Mouse (Mus musculus) heart, embryonic 12.5 days (tissue): ENCODE measurements around the gene Bcl2l15. TPM values are rescaled to one million over a fixed set of nuclear protein-coding genes. Genes with fewer than 3 reads are reported as not detected.
"Not testable (repeated sequence)": the region's sequence is repeated elsewhere in the genome, so short reads cannot be mapped to it uniquely, and the experiment has no call there.

Experiments used
- ATAC-seq: fragments of 200-750 bp; cut with Nextera tagmentation; 2 replicates; pipeline ENCODE4 v1.8.0; 2017; ENCODE audit warnings: moderate TSS enrichment, moderate library complexity; ENCODE audit not compliant: insufficient number of reproducible peaks, low FRiP score
- H3K27ac ChIP-seq: fragments of 300-500 bp; sonication (generic); 2 replicates; pipeline ENCODE4 v1.5.1; 2016; ENCODE audit warnings: mild to moderate bottlenecking, moderate library complexity; ENCODE audit not compliant: poor library complexity, severe bottlenecking
- H3K27me3 ChIP-seq: fragments of 300-500 bp; sonication (generic); replicated peaks from 2 replicates; pipeline ENCODE4 v1.6.1; 2016; ENCODE audit warnings: mild to moderate bottlenecking, moderate library complexity
- H3K36me3 ChIP-seq: fragments of 300-500 bp; sonication (generic); 2 replicates; pipeline ENCODE4 v1.6.1; 2016; ENCODE audit warnings: mild to moderate bottlenecking, moderate library complexity
- H3K4me1 ChIP-seq: fragments of 300-500 bp; sonication (generic); replicated peaks from 2 replicates; pipeline ENCODE4 v1.6.1; 2016; ENCODE audit warnings: mild to moderate bottlenecking
- H3K4me2 ChIP-seq: fragments of 300-500 bp; sonication (generic); 2 replicates; pipeline ENCODE4 v1.6.1; 2016; ENCODE audit warnings: mild to moderate bottlenecking, moderate library complexity
- H3K4me3 ChIP-seq: fragments of 300-500 bp; sonication (generic); 2 replicates; pipeline ENCODE4 v1.5.1; 2016; ENCODE audit warnings: mild to moderate bottlenecking
- H3K9ac ChIP-seq: fragments of 300-500 bp; sonication (generic); 2 replicates; pipeline ENCODE4 v1.6.1; 2016; ENCODE audit warnings: mild to moderate bottlenecking, moderate library complexity
- H3K9me3 ChIP-seq: fragments of 300-500 bp; sonication (generic); replicated peaks from 2 replicates; pipeline ENCODE4 v1.6.1; 2016; ENCODE audit warnings: mild to moderate bottlenecking, moderate library complexity
- WGBS: fragments of 180-500 bp; shearing (Covaris S2); methylation state at CpG from one replicate; pipeline ENCODE4 v1.1.7; 2016; 5-methylcytosine and 5-hydroxymethylcytosine counted together
- polyA plus RNA-seq: library from polyadenylated mRNA; unstranded; fragments of >200 nt; fragmentation: Nextera tagmentation; extraction: Ambion mirVana; gene quantifications from 2 replicates; pipeline ENCODE4 v1.2.1, GENCODE M21; 2016

Bcl2l15 gene
- polyA plus RNA-seq, 1 experiment from 2014 or later: 0.32 TPM

DNA sequence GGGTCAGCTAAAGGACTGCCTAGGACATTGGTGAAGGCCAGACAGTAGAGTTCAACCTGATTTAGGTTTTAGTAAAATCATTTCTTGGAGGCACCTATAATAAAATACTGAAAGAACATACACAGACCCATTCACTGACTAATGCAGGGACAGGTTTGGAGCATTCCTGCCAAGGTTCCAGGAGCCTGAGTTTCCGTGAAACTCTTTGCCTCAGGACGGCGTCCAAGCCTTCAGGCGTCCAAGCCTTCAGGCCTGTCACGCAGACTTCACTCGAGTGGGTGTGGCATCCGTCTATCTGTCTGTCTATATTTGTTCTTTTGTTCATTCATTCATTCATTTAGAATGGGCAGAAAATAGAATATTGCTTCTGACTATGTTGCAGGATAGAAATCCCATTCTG is 1.3 kb upstream of the Bcl2l15 start:
- no peak overlapping the region for H3K9ac ChIP-seq
- WGBS: 60% methylated on average over 7 of the region's 7 CpGs
- no peak for ATAC-seq
- no peak overlapping the region for H3K4me2 ChIP-seq
- no peaks in the 10 kb centered on the region for H3K27me3 ChIP-seq
- peaks cover 10% of the 10 kb centered on the region; the same call in 1 of the 2 replicates for H3K4me1 ChIP-seq
- H3K36me3 ChIP-seq: no peaks in the 10 kb centered on the region
- peak overlapping the region; percentile 36; the same call in 1 of the 2 replicates for H3K27ac ChIP-seq
- H3K4me3 ChIP-seq: no peak overlapping the region
- H3K9me3 ChIP-seq: no peaks in the 10 kb centered on the region

DNA sequence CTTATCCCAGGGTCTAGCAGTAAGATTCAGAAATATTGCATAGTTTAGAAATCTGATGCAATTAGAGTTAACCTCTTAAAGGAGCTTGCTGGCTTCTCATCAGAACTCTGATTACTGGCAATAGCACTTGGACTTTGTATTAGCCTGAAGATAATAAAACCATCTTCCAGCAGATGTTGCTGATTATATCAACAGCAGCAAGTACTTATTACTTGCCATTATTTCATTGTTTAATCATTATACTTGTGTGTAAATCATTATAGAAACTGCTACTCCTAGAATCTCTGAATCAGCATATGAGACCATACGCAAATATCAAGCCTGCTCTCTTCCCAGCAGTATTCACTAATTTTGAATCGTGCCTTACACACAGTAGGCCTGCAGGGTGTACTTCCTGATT is 1.6 kb downstream of the Bcl2l15 start:
- H3K27me3 ChIP-seq: no peaks in the 10 kb centered on the region
- no peak overlapping the region for H3K4me3 ChIP-seq
- H3K9me3 ChIP-seq: no peaks in the 10 kb centered on the region
- ATAC-seq: no peak
- H3K4me1 ChIP-seq: peaks cover 10% of the 10 kb centered on the region; the same call in 1 of the 2 replicates
- no peak overlapping the region for H3K4me2 ChIP-seq
- H3K27ac ChIP-seq: no peak overlapping the region
- 90% methylated on average over 2 of the region's 2 CpGs for WGBS
- H3K36me3 ChIP-seq: no peaks in the 10 kb centered on the region
- H3K9ac ChIP-seq: no peak overlapping the region

DNA sequence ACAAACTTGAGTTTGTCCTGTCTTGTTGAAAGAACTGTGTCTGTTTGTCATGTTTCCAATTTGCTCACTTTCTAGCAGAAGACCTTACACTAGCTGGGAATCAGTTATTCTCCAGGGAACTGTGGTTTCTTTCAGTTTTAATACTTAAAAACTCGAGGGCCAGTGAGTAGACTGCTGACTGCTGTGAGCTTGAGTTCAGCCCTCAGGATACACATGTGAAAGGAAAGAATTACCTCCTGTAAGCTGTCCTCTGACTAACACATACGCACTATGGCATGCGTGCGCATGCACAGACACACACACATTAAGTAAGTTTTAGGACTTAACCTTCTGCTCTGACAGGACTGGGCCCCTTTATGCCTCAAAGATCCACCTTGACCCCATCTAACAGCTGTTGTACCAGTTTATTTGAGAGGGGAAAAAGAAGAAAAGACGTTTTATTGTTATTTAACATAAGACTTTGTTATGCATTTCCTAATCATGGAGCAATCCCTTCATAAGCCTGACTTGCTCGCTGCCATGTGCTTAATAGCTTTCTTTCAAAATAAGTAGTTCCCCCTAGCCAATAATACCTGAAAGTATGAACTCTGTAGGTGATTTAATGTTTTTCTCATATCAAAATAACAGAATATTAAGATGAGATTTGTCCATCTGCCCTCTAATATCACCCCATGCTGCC is 3.0 kb downstream of the Bcl2l15 start:
- H3K4me2 ChIP-seq: no peak overlapping the region
- no peaks in the 10 kb centered on the region for H3K36me3 ChIP-seq
- H3K4me1 ChIP-seq: peaks cover 8% of the 10 kb centered on the region; the same call in 1 of the 2 replicates
- no peaks in the 10 kb centered on the region for H3K9me3 ChIP-seq
- H3K27me3 ChIP-seq: no peaks in the 10 kb centered on the region
- H3K4me3 ChIP-seq: no peak overlapping the region
- no peak overlapping the region for H3K27ac ChIP-seq
- no peak overlapping the region for H3K9ac ChIP-seq
- no peak for ATAC-seq
- 79% methylated on average over 6 of the region's 6 CpGs for WGBS

DNA sequence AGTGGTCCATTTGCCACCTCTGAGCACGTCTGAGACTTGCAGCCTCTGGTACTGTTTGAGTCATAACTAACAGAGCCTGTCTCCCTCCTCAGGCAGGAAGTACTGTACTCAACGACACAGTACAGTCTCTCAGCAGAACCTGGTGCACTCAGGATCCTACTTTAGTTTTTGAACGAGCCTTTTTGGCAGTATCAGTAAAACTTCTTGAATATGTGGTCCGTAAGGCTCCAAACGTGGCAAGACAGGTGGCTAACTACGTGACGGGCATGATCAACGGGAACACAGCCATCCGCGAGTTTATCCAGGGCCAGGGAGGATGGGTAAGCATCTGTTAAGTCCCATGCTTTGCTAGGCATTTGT is 3.5 kb downstream of the Bcl2l15 start:
- 70% methylated on average over 10 of the region's 10 CpGs for WGBS
- no peak for ATAC-seq
- H3K27me3 ChIP-seq: no peaks in the 10 kb centered on the region
- H3K4me2 ChIP-seq: no peak overlapping the region
- H3K4me3 ChIP-seq: no peak overlapping the region
- 0 out of 2 replicates have a peak, but pooled peaks cover 2% of the 10 kb centered on the region for H3K9me3 ChIP-seq
- peaks cover 8% of the 10 kb centered on the region; the same call in 1 of the 2 replicates for H3K4me1 ChIP-seq
- H3K27ac ChIP-seq: no peak overlapping the region
- no peak overlapping the region for H3K9ac ChIP-seq
- no peaks in the 10 kb centered on the region for H3K36me3 ChIP-seq

DNA sequence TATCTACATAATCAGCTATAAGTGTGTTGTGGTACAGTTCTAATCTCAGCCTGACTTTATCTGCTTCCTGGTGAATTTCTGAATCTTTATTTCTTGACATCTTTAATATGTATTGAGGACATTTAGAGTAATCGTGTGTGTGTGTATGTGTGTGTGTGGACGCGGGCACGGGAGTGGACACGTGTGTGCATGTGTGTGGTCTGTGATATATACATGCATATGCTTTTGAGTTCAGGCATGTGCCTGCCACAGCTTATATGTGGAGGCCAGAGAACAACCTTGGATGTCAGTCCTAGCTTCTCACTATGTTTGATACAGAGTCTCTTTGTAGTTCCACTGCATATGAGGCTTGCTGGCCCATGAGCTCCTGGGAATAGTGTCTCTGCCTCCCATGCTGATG is 4.1 kb downstream of the Bcl2l15 start:
- Histone ChIP-seq H3K4me3 (no peak overlapping the region), H3K4me2 (no peak overlapping the region), H3K27ac (no peak overlapping the region)

DNA sequence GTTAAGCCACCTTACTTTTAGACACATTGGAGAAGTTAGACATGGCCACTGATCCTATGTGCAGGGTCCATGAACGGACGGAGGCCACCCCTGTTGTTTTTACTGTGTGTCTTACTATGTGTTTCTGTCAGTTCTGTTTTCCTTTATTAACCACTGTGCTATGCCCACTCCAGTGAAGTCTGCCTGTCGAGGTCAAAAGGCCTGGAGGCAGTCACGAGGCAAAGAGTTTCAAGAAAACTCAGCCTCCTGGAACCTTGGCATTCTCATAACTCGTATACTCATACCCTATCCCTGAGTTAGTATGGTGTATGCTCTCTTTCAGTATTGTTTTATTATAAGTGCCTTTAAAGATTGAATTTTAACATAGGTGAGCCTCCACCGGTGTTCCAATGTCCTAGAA is 7.3 kb downstream of the Bcl2l15 start:
- H3K4me1 ChIP-seq: no peaks in the 10 kb centered on the region
- H3K9ac ChIP-seq: no peak overlapping the region
- H3K4me3 ChIP-seq: no peak overlapping the region
- no peak for ATAC-seq
- H3K27ac ChIP-seq: no peak overlapping the region
- WGBS: 88% methylated on average over 6 of the region's 6 CpGs
- H3K9me3 ChIP-seq: peaks cover 10% of the 10 kb centered on the region; the same call in 1 of the 2 replicates
- no peaks in the 10 kb centered on the region for H3K36me3 ChIP-seq
- H3K4me2 ChIP-seq: no peak overlapping the region
- no peaks in the 10 kb centered on the region for H3K27me3 ChIP-seq

More for the DNA sequence above, 4.1 kb downstream of the Bcl2l15 start:
- Histone ChIP-seq H3K27me3 (no peaks in the 10 kb centered on the region), H3K9ac (no peak overlapping the region), H3K36me3 (no peaks in the 10 kb centered on the region), H3K9me3 (0 out of 2 replicates have a peak, but pooled peaks cover 2% of the 10 kb centered on the region), H3K4me1 (peaks cover 6% of the 10 kb centered on the region; the same call in 1 of the 2 replicates)
- no peak for ATAC-seq
- WGBS: 85% methylated on average over 5 of the region's 5 CpGs

DNA sequence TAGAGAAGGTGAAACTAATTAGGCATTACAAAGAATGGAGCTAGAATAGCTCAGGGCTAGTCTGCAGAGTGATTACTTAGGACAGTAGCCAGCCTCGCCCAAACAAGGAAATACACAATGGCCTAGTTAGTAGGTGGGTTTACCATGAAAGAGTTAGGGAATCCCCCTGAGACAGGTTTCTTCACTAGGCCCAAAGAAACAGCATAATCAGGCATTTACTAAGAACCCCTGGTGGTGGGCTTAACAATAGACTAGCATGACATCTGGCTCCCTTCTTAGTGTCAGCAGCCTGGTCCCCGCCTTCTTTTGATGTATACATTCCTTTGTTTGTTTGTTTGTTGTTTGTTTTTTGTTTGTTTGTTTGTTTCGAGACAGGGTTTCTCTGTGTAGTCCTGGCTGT is 7.8 kb downstream of the Bcl2l15 start:
- H3K4me2 ChIP-seq, H3K9me3 ChIP-seq, H3K4me3 ChIP-seq, ATAC-seq, H3K36me3 ChIP-seq, H3K27me3 ChIP-seq, H3K9ac ChIP-seq, H3K27ac ChIP-seq, H3K4me1 ChIP-seq: not testable (repeated sequence)
- WGBS: 76% methylated on average over 3 of the region's 3 CpGs

DNA sequence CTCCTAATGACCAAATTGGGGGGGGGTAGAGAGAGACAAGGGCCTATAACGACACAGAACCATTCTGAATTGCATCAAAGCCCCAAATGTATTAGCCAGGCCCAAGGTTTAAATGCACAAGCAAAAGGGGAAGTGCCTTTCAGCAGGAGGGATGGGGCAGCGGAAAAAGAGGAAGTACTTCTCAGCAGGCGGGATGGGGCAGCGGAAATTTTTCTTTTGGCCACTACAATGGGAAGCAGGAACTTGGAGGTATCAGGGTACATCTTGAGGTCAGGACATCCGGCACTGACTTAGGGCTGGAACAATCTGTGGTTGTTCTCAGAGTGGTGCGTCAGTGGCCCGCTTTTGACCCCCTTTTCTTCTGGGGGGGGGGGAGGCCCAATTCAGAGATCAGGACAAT is 8.5 kb downstream of the Bcl2l15 start:
- H3K9ac ChIP-seq, H3K36me3 ChIP-seq, H3K4me1 ChIP-seq, H3K4me2 ChIP-seq, ATAC-seq, H3K27ac ChIP-seq, H3K9me3 ChIP-seq, H3K27me3 ChIP-seq, H3K4me3 ChIP-seq: not testable (repeated sequence)
- 83% methylated on average over 7 of the region's 7 CpGs for WGBS

DNA sequence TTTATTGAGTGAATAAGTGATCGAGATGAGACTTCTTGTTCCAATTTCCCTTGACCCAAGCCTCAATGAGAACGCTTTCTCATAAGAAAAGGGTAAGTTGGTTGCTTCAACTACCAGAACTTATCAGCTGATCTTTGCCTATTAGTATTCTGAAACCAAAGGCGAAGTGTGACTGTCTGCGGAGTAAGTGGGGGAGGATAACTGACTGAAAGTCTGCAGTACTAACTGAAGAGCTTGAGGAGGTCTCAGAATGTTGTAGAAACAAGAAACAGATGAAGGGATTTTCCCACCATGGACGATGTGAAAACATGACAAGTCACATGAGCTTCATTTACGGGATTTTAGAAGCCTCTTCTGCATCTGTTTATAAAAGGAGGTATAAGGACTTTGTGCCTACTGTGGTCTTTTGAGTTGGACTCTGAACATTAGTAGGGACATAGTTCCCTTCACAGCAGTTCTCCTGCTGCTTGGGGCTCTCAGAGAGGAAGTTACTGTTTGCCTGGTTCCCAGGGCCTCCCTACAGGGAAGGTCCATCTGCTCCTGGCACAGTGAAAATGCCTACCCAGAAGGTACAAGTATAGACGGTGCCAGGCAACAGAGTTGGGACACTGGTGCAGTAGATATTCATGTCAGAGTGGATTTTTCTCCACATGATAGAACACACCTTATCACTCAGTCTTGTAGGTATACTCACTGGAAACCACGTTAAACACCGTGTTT is 18.4 kb downstream of the Bcl2l15 start:
- no peaks in the 10 kb centered on the region for H3K4me1 ChIP-seq
- no peaks in the 10 kb centered on the region for H3K36me3 ChIP-seq
- 62% methylated on average over 9 of the region's 9 CpGs for WGBS
- ATAC-seq: no peak
- no peak overlapping the region for H3K9ac ChIP-seq
- H3K4me2 ChIP-seq: no peak overlapping the region
- H3K4me3 ChIP-seq: no peak overlapping the region
- no peak overlapping the region for H3K27ac ChIP-seq
- no peaks in the 10 kb centered on the region for H3K9me3 ChIP-seq
- H3K27me3 ChIP-seq: no peaks in the 10 kb centered on the region

DNA sequence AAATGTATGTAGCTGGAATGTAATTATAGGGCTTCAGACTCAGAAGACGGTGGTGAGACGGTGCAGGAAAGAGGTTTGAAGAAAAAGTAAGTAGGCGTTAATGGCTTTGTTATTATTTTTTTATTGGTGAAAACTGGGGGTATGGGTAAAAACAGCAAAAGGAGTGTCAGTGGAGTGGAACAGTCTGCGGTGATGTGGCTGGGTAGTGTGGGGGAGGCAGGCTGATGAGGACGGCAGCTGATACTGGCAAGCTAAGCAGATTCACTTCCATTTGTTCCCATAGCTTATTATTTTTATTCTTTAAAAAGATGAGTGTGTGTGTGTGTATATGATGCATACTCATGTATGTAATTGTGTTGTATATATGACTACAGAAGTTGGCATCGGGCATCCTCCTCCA is 19.1 kb downstream of the Bcl2l15 start:
- ATAC-seq: no peak
- H3K9ac ChIP-seq: no peak overlapping the region
- H3K27ac ChIP-seq: no peak overlapping the region
- H3K4me2 ChIP-seq: no peak overlapping the region
- H3K27me3 ChIP-seq: no peaks in the 10 kb centered on the region
- H3K36me3 ChIP-seq: no peaks in the 10 kb centered on the region
- H3K4me1 ChIP-seq: no peaks in the 10 kb centered on the region
- 87% methylated on average over 6 of the region's 6 CpGs for WGBS
- no peaks in the 10 kb centered on the region for H3K9me3 ChIP-seq
- no peak overlapping the region for H3K4me3 ChIP-seq

DNA sequence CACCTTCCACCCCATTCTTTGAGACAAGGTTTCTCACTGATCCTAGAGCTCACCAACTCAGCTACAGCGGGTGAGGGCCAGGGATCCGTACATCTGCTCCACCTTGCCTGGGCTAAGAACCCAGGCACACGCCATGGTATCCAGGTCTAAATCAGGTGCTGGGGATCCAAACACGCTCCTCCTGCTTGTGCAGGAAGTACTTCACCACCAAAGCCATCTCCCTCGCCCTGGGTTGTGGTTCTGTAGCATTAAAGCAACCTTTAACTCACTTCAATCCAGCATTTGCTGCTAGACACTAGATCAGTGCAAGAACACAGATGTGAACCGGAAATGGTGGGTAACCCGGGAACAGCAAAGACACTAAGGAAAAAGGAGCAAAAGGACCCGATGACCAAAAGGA is 19.5 kb downstream of the Bcl2l15 start:
- Histone ChIP-seq H3K27ac (no peak overlapping the region), H3K36me3 (no peaks in the 10 kb centered on the region), H3K9ac (no peak overlapping the region), H3K9me3 (no peaks in the 10 kb centered on the region), H3K4me1 (no peaks in the 10 kb centered on the region), H3K27me3 (no peaks in the 10 kb centered on the region), H3K4me3 (no peak overlapping the region), H3K4me2 (no peak overlapping the region)
- WGBS: 82% methylated on average over 8 of the region's 8 CpGs
- no peak for ATAC-seq
